Mouse (Mus musculus) ES-CJ7 (cell line): ENCODE measurements around the gene Smim4.

Experiments used
- DNase-seq: peaks from one replicate; pipeline ENCODE4 v3.0.0; 2011; ENCODE audit warnings: low read depth, low spot score

Gene Smim4

DNA sequence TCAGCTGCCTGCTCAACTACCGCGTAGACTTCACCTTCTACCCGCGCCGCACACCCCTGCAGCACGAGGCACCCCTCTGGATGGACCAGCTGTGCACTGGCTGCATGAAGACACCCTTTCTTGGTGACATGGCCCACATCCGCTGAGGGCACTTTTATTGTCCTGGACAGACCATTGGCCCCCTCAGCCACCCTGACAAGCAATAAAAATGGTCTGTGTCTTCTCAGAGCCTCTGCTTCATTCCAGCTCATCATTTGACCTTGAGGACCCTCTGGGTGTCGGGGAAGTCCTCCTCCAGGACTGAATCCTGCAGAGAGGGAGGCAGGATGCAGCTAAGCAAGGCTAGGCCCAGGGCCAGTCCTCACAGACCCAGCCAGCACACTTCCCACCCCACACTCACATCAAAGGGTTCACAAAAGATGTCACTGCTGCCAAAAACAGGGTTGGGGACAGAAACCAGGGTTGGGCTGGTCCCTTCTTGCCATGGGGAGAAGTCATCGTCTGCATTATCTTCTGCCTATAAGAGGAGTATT, 10.2 kb upstream of the Smim4 start:
- DNase-seq = no peak

DNA sequence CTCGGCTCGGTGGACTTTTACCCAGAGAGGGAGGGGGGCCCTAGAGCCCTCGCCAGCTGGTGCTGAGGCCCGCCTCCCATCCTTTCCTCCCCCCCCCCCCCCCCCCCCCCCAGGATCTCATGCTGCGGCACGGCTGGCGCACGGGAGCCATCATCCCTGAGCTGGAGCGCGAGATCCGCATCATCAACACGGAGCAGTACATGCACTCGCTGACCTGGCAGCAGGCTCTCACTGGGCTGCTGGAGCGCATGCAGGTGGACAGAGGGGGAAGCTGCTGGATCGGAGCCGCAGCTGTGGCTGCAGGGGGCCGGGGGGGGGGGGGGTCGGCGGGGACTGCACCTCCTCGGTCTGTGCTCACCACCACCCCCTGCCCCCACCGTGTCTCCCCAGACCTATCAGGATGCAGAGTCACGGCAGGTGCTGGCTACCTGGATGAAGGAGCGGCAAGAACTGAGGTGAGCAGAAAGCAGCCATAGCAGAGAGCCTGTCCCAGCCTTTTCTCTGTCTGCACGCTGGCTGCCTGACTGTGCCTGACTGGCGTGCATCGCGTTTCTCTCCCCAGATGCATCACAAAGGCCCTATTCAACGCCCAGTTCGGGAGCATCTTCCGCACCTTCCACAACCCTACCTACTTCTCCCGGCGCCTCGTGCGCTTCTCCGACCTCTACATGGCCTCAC, 9.6 kb upstream of the Smim4 start:
- peak; percentile 82 for DNase-seq

DNA sequence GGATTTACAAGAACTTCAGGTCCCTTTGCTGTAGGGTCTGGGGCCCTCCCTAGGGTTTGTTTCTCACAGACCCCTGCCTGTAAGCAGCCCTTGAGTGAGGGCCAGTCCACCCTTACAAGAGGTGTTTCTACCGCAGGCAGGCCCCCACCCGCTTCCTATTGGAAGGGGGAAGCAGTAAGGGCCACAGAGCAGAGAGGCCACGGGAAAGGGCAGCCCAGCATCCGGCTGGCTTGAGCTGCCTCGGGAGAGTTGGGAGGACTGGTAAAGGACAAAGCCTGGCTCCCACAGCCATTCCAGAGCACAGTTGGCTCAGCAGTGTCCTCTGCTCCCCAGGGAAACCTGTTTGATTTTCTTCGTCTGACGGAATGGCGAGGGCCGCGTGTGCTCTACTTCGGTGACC, 9.0 kb upstream of the Smim4 start:
- DNase-seq = no peak

DNA sequence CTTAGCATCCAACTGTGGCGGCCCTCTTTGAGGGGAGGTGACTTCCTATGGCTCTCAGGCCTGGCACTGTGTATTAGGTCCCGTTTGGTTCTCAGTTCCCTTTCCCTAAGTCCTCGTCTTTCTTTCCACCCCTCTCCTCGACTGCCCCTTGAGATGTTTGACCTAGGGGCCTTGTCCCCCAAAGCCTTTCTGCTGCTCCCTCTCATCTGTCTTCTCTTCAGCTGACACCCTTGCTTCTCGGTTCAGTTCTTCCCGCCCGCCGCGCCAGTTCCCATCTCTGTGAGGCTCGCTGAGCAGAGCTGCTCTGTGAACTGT, 8.5 kb upstream of the Smim4 start:
- no peak for DNase-seq

DNA sequence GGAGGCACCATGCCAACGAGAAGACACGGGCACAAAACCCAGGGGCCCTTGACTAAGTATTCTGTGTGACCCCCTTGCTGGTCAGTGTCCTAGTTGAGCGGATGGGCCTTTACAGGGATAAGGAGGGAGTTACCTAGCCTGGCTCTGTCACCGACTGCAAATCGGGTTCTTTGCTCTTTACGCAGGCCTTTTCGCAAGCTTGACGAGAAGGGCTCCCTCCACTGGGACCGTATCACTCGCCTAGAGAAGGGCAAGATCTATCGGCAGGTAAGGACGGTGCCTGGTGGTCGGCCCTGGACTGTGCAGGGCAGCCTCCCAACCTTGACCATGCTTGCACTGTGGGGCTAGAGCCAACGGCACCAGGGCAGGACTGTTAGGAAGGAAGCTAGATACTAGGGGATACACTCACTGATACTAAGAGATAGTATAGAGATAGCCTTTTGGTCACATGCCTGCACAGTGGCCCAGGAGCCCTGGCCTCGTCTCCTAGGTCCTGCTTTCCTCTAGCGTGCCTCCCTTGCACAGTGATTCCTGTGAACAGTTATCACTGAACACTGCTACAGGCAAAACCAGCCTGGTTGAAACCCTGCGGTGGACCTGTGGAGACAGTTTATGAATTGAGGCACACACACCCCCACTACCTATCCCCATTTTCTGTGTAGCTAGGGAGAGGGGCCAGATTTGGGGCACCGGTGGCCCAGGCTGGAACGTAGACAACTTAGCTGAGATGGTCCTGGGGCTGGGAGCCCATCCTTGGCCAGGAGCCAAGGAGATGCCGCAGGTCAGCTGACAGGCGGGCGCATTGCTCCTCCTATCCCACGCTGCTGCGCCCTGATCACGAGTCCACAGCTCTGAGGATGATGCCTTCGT, 7.9 kb upstream of the Smim4 start:
- no peak for DNase-seq

DNA sequence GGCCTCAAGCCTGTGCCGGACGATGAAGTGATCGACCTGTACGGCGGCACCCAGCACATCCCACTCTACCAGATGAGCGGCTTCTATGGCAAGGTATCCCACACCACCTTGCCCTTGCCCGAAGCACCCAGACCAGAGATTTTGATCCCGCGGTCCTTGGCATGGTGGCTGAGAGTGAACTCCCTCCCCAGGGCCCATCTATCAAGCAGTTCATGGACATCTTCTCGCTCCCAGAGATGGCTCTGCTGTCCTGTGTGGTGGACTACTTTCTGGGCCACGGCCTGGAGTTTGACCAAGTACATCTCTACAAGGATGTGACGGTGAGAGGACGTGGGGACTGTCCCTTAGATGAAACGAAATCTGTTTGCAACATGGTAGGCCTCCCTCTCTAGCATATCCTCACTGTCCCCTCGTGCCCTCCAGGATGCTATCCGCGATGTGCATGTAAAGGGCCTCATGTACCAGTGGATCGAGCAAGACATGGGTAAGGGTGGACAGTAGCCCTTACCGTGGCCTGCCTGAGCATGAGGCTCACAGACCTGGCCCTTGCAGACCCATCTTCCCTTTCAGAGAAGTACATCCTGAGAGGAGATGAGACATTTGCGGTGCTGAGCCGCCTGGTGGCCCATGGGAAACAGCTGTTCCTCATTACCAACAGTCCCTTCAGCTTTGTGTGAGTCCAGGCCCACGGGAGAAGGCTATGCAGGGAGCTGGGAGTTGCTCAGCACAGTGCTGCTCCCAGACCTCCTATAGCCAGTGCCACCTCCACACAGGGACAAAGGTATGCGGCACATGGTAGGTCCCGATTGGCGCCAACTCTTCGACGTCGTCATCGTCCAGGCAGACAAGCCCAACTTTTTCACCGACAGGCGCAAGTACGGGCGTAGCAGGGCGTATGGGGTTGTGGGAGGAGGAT, 7.0 kb upstream of the Smim4 start:
- no peak for DNase-seq

DNA sequence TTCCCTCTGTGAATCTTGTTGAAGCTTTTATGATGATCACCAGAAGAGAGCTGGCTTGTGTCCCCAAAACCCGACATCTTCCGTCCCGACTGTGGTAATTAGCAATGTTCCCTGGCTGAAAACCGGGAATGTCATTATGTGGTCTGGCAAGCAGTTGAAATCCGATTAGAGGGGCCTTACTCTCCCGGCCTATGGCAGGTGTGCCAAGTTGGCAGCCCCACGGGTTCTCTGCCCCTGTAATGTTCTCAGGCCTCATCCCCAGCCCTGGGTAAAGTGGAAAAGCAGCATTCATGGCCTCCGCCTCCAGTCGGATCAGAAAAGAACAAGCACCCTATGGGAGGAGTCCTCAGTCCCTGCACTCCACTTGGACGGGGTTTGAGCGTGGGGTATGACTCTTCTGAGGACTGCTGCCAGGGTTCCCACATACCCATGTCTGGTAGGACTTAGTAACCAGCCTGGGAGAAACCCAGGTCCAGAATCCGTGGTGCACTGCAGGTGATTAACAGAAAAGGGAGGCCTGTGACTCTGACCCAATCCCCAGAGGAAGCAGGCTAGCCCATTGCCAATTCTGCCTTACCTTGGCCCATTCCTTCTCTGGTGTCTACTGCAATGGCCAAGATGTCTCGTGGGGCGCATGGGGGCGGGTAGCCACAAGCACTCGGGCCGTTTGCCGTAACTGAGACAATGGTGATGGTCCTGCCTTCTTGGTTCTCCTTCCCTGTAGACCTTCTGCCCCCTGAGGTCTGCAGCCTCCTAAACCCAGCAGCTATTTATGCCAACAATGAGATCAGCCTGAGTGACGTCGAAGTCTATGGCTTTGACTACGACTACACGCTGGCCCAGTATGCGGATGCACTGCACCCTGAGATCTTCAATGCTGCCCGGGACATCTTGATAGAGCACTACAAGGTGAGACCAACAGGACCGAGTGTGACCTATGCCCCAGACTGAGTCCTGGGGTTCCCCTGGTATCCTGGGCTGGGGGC, 5.6 kb upstream of the Smim4 start:
- no peak for DNase-seq

DNA sequence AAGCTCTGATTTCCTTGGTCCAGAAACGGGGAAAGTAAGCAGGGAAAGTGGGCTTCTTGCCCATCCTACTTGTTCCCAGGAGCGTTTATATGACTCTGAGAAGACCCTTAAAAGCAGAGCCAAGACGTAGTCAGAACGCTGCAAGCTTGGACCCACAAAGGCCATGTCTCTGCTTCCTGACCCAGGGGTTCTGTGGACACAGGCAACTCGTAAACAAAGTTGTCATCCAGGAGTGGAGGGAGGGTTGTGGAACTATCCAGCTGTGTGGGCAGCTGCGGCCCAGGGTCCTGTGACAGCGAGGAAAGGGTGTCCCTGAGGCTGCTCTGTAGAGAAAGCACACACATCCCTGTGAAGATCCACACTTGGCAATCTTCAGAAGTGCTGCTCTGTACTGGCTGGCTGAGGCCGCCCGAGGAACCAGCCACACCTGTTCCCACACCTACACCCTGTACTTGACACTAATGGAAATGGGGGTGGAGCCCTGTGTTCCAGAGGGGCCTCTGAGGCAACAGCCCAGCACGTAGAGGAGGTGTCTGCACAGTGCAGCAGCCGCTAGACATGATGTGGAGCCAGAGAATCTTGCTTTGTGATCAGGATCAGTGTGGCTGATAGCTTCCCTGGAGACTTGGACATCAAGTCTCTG, 4.4 kb upstream of the Smim4 start:
- DNase-seq = no peak

DNA sequence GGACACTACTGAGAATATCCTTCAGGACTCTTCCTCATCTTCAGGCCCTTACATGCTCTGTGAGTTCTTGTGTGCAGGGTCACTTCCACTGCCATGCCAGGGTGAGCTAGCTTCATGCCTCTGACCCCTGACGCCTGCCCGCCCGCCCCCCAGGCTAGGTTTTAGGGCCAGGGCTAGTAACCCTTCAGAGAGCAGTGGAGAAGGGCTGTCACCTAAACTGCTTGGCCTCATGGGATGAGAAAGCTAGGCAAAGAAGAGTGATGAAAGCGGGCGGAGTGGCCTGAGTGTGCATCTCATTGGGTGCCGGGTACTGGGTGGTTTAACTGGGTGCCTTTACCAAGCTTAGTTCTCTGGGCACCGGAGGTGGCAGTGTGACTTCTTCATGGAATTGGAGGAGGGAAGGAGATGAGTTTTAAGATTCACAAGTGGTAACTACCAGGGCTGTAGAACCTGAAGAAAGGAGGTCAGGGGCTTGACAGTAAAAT, 3.8 kb upstream of the Smim4 start:
- DNase-seq = no peak

DNA sequence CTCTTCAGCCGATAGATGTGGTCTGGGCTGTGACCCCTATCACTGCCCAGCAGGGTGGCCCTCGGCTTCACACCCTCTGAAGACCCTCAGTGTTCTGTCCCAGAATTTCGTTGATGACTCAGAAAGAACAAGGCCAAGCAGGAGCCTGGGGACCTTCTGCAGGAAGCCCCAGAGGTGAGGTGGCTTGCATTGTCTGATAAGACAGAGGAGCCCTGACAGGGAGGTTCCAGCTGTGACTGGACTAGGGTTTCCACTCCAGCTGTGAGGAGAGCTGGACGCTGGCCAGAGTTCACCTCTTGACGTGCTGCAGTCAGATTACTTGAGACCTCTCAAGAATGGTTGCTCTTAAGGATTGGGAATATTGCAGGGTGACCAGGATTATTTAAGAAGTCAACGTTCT, 3.3 kb upstream of the Smim4 start:
- DNase-seq = no peak

DNA sequence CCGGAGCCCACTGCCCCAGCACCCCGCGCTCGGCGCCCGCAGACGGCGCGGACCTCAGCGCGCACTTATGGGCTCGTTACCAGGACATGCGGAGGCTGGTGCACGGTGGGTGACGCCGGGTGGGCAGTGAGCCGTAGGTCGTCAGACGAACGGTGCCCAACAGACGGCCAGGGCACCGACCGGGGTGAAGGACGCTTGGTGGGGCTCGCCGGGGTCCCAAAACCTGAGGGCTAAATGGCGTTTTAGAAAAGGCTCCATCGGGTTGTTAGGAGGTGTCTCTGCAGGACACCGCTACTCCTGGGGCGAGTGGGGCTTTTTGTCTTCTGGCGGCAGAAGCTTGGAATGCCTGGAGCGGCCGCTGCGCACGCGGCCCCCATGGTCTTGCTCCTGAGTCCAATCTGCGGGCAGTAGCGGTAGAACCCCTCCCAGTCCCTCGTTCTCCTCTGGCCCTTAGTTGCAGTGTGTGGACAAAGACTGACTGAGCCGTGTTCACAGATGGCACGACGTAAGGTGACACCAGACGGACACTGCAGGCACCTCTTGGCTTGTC, 2.6 kb upstream of the Smim4 start:
- no peak for DNase-seq

DNA sequence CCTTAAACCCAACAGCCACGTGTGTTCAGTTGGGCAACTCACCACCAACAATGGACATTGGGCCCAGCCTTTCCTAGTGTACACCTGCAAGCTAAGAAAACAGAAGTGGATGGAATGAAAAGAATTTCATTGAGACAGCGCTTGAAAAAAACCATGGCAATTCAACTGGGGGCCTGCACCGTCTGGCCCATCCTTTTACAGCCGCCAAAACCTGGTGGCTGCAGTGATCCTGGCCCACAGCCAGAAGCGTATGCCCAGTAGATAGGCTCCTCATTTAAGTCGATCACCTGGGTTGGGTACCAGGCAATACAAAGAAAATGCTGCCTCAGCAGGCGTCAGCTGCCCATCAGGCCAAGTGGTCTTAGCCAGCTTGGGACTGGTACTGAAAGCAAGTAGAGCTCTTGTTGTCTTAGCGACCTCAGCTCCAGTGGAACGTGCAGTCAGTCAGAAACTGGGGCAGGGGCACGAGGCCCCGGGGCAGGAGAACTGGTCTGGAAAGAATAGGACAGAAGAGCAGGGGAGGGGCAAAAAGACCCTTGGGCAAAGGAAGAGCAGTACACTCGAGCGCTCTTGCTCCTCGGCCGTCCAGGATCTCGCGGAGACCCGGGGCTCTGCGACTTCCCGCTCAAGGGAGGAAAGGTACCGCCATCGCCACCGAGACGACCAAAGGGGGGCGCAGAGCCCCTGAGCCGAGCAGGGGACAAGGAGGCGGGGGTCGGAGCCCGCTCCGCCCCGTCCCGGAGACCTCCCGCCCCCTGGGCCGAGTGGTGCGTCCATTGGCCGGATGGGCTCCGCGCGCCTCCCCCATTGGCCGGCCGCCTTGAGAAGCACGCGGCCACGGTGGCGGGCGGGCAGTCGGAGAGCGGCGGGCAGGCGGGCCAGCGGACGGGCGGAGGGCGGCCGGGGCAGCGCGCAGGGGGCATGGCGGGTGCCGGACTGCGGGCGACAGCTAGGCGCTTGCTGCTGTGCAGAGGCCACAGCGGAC, 1.8 kb upstream of the Smim4 start, which contains the start of gene Nt5dc2:
Gene Nt5dc2, plus strand, starts transcription at position 818 of the 985 bp plus-strand sequence.
- peak; percentile 75 for DNase-seq

DNA sequence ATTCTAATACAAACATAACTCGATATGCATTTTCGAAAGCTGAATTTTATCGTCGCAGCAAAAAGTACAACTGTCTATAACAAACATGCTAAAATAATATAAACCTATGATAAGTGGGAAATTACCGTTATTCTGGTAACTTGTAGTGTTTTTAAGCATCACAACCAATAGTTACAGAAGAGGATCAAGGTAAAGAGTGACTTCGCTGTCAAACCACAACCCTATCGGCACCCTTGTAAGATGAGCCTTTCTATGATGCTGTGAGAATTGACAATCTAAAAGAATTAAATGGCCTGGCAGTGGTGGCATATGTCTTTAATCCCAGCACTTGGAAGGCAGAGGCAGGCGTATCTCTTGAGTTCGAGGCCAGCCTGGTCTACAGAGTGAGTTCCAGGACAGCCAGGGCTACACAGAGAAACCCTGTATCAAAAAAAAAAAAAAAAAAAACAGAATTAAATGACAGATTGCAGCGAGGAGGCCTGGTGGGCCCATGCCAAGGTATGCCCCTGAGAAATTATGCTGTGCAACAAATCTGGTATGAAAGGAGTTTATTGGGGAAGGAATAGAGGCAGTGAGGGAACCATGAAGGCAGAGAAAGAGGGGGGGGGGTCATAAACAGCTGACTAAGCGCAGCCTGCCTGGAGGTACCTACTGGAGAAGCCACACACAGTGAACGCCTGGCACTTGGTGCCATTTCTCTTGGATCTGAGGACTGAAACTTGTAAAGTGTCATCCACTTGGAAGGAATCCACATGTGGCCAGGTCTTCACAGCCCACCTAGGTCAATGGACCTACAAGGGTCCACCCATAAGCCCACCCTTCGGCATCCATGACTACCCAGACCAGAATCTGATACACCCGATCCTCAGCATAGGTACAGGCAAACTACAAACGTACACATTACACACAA, 825 bp upstream of the Smim4 start:
- no peak for DNase-seq

DNA sequence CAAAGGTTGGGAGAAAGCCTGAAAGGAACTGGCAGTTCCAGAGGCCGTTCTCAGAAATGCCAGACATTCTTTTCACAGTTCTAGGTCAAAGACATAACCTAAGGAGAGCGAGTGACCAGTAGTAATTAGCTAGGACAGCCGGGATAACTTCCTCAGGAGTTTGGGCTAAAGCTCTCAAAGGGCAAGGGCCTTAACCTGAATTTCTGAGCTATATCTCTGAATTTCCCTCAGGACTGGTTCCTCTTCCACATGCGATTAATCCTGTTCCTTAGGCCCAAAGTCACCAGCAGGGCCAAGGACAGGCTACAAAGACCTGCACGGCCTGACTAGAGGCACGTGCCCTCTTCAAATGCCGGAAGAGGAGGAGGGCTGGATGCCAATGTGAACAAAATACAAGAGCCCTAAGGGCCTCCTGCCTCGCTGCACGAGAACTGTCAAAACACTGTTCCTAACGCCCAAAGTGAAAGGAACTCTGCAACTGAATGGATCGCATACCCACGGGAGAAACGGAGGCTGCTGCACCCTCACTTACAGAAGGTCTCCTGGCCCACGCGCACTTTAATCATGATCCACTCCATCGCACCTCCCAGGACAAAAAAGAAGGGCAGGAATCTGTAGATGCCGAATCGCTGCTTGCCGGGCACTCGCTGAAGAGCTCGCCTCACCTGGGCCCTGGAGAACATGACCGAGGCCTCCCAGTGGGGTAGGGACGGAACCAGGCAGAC, 493 bp downstream of the Smim4 start:
- DNase-seq = peak; percentile 45

DNA sequence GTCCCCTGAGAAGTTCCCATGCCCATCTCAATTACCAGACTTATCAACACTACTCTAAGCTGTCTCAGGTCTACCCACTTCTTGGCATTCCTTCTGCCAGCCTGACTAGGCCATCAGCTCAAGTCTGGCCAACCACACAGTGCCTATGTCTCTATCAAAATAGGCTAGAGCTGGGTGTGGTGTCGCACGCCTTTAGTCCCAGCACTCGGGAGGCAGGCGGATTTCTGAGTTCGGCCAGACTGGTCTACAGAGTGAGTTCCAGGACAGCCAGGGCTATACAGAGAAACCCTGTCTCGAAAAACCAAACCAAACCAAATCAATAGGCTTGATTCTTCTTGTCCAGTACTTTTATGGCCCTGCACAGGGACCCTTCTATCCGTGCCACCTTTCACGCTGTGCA, 1.9 kb downstream of the Smim4 start:
- DNase-seq = no peak

DNA sequence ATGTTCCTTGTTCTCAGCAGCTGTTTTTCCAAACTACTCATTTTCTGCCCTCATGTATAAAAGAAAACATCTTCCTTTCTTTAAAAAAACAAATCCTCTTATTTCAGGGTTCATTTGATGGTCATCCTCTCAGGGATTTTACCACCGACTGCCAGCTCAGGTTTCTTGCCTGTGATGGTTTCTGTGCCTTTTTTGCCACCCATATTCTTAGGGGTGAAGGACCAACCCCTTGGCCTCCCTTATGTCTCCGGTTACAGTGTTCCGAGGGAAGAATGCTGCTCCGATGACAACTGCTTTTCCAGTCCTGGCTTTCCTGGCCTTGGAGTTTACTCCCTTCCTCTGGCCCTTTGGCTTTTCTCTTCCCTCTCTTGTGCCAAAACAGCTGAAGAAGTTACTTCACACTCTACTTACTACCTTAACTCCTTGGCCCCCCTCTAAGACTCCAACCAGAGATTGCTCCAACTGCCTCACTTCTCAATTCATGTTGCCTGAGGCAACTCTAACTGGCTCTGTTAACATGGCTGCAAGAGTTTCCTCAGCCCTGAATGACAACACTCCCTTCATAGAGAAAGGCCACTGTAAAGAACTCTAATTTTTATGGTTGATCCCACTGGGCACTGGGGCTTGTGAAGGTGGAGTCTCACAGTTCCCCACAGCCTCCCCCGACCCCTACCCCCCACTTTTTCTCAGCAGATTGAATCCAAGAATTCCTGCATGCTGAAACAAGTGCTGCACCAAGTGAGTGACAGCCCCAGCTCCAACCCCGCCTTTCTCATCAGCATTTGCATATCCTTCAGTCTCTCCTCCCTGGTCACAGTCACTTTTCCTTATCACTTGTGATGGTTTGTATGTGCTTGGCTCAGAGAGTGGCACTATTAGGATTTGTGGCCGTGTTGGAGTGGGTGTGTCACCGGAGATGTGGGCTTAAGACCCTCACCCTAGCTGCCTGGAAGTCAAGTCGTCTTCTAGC, 3.4 kb downstream of the Smim4 start:
- DNase-seq = no peak
